Mouse (Mus musculus) hindbrain, embryonic 16.5 days (tissue): ENCODE data around the gene Lmo2. TPM values are rescaled to one million over a fixed set of nuclear protein-coding genes. Genes with fewer than 3 reads are reported as not detected.

Source experiments
- ATAC-seq: fragments of 200-750 bp; cut with Nextera tagmentation; 2 replicates; pipeline ENCODE4 v1.8.0; 2017; ENCODE audit warnings: moderate TSS enrichment, moderate library complexity
- H3K27ac ChIP-seq: fragments of 300-500 bp; sonication (generic); 2 replicates; pipeline ENCODE4 v1.5.1; 2014; ENCODE audit warnings: low read depth, mild to moderate bottlenecking, control low read depth, low read length, moderate library complexity
- H3K27me3 ChIP-seq: fragments of 300-500 bp; sonication (generic); replicated peaks from 2 replicates; pipeline ENCODE4 v1.6.1; 2014; ENCODE audit warnings: low read length; ENCODE audit not compliant: control insufficient read depth, insufficient read depth
- H3K36me3 ChIP-seq: fragments of 300-500 bp; sonication (generic); 2 replicates; pipeline ENCODE4 v1.6.1; 2014; ENCODE audit warnings: mild to moderate bottlenecking, low read length, moderate library complexity, mixed read lengths; ENCODE audit not compliant: control insufficient read depth, insufficient read depth
- H3K4me1 ChIP-seq: fragments of 300-500 bp; sonication (generic); 2 replicates; pipeline ENCODE4 v1.6.1; 2014; ENCODE audit warnings: low read depth, low read length; ENCODE audit not compliant: control insufficient read depth, insufficient read depth
- H3K4me2 ChIP-seq: fragments of 300-500 bp; sonication (generic); 2 replicates; pipeline ENCODE4 v1.6.1; 2014; ENCODE audit warnings: mild to moderate bottlenecking, low read length, control low read depth, moderate library complexity
- H3K4me3 ChIP-seq: fragments of 300-500 bp; sonication (generic); 2 replicates; pipeline ENCODE4 v1.5.1; 2014; ENCODE audit warnings: mild to moderate bottlenecking, low read length, control low read depth, moderate library complexity
- H3K9ac ChIP-seq: fragments of 300-500 bp; sonication (generic); 2 replicates; pipeline ENCODE4 v1.6.1; 2014; ENCODE audit warnings: low read depth, mild to moderate bottlenecking, control low read depth, low read length, moderate library complexity
- H3K9me3 ChIP-seq: fragments of 300-500 bp; sonication (generic); 2 replicates; pipeline ENCODE4 v1.6.1; 2014; ENCODE audit warnings: mild to moderate bottlenecking, low read length, moderate library complexity; ENCODE audit not compliant: control insufficient read depth
- WGBS: fragments of 180-500 bp; shearing (Covaris S2); extraction: QIAGEN DNeasy Blood & Tissue Kit; methylation state at CpG from one replicate; pipeline ENCODE4 v1.1.7; 2014; 5-methylcytosine and 5-hydroxymethylcytosine counted together
- polyA plus RNA-seq: library from polyadenylated mRNA; unstranded; fragments of >200 nt; fragmentation: Nextera tagmentation; extraction: Ambion mirVana; gene quantifications from 2 replicates; pipeline ENCODE4 v1.2.1, GENCODE M21; 2015

The Lmo2 gene
- polyA plus RNA-seq, 1 experiment from 2014 or later = 30.9 TPM

DNA sequence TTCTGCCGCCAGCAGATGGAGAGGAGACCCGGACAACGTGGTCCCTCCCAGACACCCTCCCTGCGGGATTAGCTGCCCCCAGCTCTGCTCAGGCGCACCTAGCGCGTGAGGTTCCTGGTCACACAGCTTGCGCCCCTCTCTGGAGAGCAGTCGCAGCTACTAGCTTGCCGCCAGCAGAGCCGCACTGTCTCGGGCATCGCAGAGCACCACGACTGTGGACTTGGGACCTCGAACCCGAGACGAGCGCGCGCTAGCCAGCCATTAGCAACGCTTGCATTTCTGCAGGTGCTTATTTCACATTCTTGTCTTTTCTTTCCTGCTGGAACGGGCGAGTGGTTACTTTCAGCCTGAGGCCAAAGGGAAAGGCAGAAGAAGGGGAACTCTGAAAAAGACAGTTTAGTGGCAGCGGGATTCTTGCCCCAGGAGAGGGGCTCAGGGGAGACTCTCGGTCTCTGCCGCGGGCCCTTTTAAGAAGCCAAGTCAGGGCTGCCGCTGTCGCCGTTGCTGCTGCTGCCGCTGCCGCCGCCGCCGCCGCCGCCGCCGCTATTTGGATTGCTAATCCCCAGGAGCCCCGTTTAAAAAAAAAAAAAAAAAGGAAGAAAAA is 11.8 kb downstream of the Lmo2 start:
- Histone ChIP-seq H3K4me2 (peak overlapping the region; percentile 96), H3K36me3 (no peaks in the 10 kb centered on the region), H3K4me3 (peak overlapping the region; percentile 81), H3K27me3 (no peaks in the 10 kb centered on the region; the same call in 1 of the 2 replicates), H3K27ac (peak overlapping the region; percentile 86), H3K9me3 (no peaks in the 10 kb centered on the region), H3K9ac (peak overlapping the region; percentile 89), H3K4me1 (peaks cover 12% of the 10 kb centered on the region)
- ATAC-seq = peak; percentile 86
- under 1% methylated on average over 40 of the region's 40 CpGs for WGBS

DNA sequence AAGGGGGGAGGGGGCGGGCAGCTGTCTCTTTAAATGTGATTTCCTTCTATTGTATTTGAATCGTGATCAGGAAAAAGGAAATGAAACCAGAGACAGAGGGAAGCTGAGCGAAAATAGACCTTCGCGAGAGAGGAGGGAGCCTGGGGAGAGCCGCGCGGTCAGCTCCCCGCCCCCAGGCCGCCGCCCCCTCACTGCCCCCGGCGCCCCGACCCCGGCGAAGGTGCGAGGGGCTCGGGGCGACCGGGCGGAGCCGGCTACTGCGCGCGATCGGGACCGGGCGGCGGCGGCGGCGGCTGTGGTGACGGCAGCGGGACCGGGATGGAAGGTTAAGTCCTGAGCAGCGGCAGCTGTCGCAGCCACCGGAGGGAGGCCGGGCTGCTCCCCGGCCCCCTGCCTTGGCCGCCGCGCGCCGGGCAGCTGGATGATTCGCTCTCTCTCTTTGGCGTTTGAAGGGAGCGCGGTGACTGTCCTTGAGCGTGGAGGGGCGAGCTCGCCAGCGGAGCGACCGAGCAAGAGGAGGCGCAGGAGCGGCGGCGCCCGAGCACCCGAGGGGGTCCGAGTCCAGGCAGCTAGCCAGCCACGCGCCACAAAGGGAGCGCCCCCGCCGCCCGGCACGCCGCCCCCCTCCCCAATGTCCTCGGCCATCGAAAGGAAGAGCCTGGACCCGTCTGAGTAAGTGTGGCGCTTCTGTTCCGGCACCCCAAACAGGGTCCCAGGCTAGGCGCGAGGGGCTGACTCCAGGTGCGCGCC is 12.4 kb downstream of the Lmo2 start:
- under 1% methylated on average over 46 of the region's 79 CpGs for WGBS
- peak; percentile 69 for ATAC-seq
- Histone ChIP-seq H3K27ac (peak overlapping the region; percentile 86), H3K9me3 (no peaks in the 10 kb centered on the region), H3K36me3 (no peaks in the 10 kb centered on the region), H3K27me3 (no peaks in the 10 kb centered on the region; the same call in 1 of the 2 replicates), H3K4me3 (peak overlapping the region; percentile 81), H3K4me1 (peaks cover 12% of the 10 kb centered on the region), H3K4me2 (peak overlapping the region; percentile 96), H3K9ac (peak overlapping the region; percentile 89)

DNA sequence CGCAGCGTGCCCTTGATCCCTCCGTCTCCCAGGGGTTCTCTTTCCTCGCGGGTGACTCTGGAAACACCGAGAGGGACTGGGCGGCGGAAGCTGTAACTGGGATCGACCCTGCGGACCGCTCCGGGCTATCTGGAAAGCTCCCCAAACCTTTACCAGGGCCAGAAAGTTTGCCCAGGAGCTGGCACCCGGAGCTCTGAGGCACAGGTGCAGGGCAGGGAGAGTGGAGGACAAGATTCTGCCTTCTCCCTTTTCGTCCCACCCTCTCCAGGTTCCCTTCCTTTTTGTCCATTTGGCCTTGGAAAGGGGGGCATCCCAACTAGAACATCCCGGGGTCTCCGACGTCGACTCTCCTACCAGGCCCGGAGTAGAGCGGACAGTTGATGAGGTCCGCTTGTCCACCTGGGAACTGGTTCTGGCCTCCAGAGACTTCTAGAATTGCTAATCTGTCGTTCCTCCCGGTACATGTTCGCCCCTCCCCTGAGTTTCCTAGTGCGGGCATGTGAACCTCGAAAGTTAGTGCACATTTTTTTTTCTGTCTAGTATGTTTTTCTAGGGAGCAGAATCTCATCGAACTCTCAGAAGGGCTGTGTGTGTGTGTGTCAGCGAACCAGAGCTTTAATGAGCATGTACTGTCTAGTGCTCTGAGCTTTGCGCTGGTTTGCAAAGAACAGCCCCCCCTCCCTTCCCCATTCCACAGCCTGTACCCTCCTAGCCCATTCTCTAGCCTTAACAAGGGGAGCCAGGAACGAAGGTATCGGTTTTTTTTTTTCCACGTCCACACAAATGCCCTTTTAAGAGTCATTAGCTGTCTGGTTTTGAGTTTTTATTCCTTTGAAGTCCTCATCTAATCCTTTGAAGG is 13.2 kb downstream of the Lmo2 start:
- Histone ChIP-seq H3K27ac (peak overlapping the region; percentile 86), H3K4me1 (peaks cover 12% of the 10 kb centered on the region), H3K9me3 (no peaks in the 10 kb centered on the region), H3K36me3 (no peaks in the 10 kb centered on the region), H3K4me2 (peak overlapping the region; percentile 96), H3K27me3 (no peaks in the 10 kb centered on the region; the same call in 1 of the 2 replicates), H3K4me3 (peak overlapping the region; percentile 81), H3K9ac (peak overlapping the region; percentile 89)
- 1% methylated on average over 28 of the region's 32 CpGs for WGBS
- peak; percentile 31 for ATAC-seq

DNA sequence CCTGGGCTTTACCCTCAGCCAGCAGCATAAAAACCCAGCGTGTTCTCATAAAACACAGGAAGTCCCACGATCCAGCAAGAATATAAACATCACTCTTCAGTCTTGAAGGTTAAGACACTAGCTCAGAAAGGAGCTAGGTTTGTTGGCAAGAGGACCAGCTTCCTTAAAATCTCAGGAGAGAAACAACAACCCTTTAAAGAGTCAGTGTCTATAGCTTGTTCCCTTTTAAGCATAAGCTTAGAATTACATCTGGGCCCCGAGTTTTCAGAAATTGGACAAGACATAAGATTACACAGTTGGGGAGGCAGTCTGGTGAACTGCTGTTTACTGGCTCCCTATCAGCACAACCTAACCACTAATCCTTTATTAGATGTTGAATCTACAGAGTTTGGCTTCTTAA is 14.1 kb downstream of the Lmo2 start:
- H3K4me1 ChIP-seq = peaks cover 12% of the 10 kb centered on the region
- no peak overlapping the region for H3K27ac ChIP-seq
- ATAC-seq = no peak
- no peaks in the 10 kb centered on the region; the same call in 1 of the 2 replicates for H3K27me3 ChIP-seq
- H3K4me3 ChIP-seq = no peak overlapping the region
- 30% methylated on average over 3 of the region's 3 CpGs for WGBS
- no peaks in the 10 kb centered on the region for H3K9me3 ChIP-seq
- no peaks in the 10 kb centered on the region for H3K36me3 ChIP-seq
- H3K9ac ChIP-seq = no peak overlapping the region
- peak overlapping the region; percentile 96 for H3K4me2 ChIP-seq

DNA sequence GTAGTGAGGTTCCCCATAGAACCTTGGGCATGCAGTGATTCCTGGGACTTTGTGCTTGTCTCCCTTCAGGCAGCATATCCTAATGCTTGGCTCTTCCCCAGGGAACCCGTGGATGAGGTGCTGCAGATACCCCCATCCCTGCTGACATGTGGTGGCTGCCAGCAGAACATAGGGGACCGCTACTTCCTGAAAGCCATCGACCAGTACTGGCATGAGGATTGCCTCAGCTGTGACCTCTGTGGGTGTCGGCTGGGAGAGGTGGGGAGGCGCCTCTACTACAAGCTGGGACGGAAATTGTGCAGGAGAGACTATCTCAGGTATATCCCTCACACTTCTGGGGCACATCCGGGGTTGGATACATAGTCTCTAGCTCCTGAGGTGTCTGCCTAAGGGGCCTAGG is 18.1 kb downstream of the Lmo2 start:
- WGBS = 82% methylated on average over 7 of the region's 7 CpGs
- Histone ChIP-seq H3K36me3 (no peaks in the 10 kb centered on the region), H3K9ac (no peak overlapping the region), H3K4me3 (no peak overlapping the region), H3K4me2 (no peak overlapping the region), H3K4me1 (peaks cover 4% of the 10 kb centered on the region), H3K27me3 (no peaks in the 10 kb centered on the region), H3K9me3 (no peaks in the 10 kb centered on the region), H3K27ac (no peak overlapping the region)
- no peak for ATAC-seq

DNA sequence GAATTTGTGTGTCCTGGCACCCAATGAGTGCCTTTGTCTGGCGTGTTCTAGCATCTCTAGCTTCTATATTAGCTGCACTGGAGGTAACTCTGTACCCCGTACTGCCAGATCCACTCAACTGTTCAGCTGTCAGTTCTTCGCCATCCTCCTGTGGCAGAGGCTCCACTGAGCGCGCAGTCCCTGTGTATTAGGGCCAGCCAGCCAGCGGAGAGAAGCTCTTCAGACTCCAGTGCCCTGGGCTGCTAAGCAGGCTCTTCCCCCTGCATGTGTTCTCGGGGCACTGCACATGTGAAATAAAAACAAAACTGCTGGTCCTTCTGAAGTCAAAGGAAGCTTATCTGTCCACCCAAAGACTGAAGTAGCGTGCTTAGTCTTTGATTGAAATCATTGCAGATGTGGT is 19.4 kb downstream of the Lmo2 start:
- no peak for ATAC-seq
- Histone ChIP-seq H3K27ac (no peak overlapping the region), H3K4me3 (no peak overlapping the region), H3K9ac (no peak overlapping the region), H3K36me3 (no peaks in the 10 kb centered on the region), H3K4me2 (no peak overlapping the region), H3K9me3 (no peaks in the 10 kb centered on the region), H3K27me3 (no peaks in the 10 kb centered on the region), H3K4me1 (peaks cover 2% of the 10 kb centered on the region)
- 35% methylated on average over 8 of the region's 8 CpGs for WGBS

DNA sequence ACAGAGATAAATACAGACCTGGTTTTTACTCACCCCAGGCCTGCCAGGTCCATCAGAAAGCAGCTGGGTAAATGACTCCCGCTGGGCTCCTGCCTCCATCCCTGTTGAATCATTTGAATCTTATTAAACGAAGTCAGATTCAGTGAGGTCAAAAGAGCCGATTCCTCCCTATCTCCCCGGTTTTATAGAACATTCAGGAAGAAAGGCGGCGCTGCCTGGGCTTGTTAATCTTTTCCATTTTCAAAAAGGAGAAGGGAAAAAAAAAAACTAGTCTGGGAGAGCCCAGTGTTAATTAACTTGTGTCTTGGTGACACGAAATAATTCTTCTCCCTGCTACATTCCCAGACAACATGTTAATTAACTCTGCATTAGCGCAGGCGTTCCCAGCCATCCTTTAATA is 19.9 kb downstream of the Lmo2 start:
- 0 out of 2 replicates have a peak overlapping the region, but pooled peaks have one; percentile 4 for H3K4me2 ChIP-seq
- no peak for ATAC-seq

DNA sequence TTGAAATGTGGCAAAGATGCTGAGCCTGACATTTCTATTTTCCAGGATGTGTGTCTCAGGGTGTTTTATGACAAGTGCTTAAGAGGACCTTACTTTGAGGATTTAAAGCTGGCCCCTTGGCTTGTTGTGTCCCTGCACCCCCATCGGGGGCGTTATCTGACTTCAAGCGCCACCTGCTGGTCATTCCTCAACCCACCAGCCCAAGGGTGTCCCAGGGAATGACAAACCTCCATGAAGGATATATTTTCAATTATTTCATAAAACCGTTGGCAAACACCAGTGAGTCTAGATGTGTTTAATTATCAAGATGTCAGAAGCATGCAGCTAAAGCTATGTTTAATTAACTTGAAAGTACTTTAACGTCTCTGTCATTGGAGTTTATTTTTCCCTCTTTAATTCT is 24.5 kb downstream of the Lmo2 start:
- 7% methylated on average over 5 of the region's 5 CpGs for WGBS
- H3K4me1 ChIP-seq = peaks cover 2% of the 10 kb centered on the region; the same call in 1 of the 2 replicates
- H3K27me3 ChIP-seq = no peaks in the 10 kb centered on the region
- H3K36me3 ChIP-seq = no peaks in the 10 kb centered on the region
- peak; percentile 83 for ATAC-seq
- no peak overlapping the region for H3K27ac ChIP-seq
- no peak overlapping the region for H3K4me3 ChIP-seq
- no peak overlapping the region for H3K4me2 ChIP-seq
- no peak overlapping the region for H3K9ac ChIP-seq
- H3K9me3 ChIP-seq = no peaks in the 10 kb centered on the region

More for the DNA sequence above, 19.9 kb downstream of the Lmo2 start:
- Histone ChIP-seq H3K27me3 (no peaks in the 10 kb centered on the region), H3K9me3 (no peaks in the 10 kb centered on the region), H3K36me3 (no peaks in the 10 kb centered on the region), H3K9ac (no peak overlapping the region), H3K4me1 (peaks cover 2% of the 10 kb centered on the region), H3K27ac (no peak overlapping the region), H3K4me3 (no peak overlapping the region)
- 23% methylated on average over 9 of the region's 9 CpGs for WGBS

DNA sequence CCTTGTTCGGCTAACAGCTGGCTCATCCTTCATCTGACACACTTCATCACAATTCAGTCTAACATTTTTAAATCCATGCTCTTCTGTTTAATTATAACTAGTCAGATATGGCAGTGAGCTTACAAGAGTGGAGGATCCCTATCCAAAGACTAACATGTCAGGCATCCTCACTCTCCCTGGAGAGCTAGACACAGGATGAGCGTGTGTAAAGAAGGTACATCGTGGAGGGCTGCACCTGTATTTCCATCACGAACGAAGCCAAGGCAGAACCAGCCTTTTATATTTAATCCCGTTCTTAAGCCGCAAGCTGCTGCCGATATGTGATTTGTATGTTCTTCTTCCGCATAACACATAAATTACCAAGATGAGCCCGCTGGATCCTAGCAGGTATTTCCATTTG is 25.4 kb downstream of the Lmo2 start:
- Histone ChIP-seq H3K27ac (no peak overlapping the region), H3K27me3 (no peaks in the 10 kb centered on the region), H3K9me3 (no peaks in the 10 kb centered on the region), H3K4me2 (no peak overlapping the region), H3K36me3 (no peaks in the 10 kb centered on the region), H3K4me3 (no peak overlapping the region), H3K9ac (no peak overlapping the region), H3K4me1 (no peaks in the 10 kb centered on the region)
- ATAC-seq = no peak
- WGBS = 91% methylated on average over 10 of the region's 10 CpGs
